9 mouse cellular contexts compared by ENCODE assay signal in genomic region chr3:130103486-130103885, GRCm38 (mm10). TPM values are rescaled to one million over a fixed set of nuclear protein-coding genes. Genes with fewer than 3 reads are reported as not detected.
DNase-seq lines count a peak whose midpoint lies in the region; ATAC-seq and TF ChIP-seq lines count a peak whose summit lies in the region.
"Had no signal": no experiment of that assay in that cellular context is flagged by ENCODE, and none has a peak within 500 bp of the region (broad histone marks: within the 10 kb centered on the region; RNA-seq: fewer than 3 reads in every experiment).

No protein-coding gene starts in this region.

- H3K27ac ChIP-seq in lung, embryonic 14.5 days (ENCODE audit: low read depth), result no peak overlapping the region
- H3K27ac ChIP-seq: macrophage had no signal

- no peak overlapping the region for H3K4me3 ChIP-seq in lung, embryonic 14.5 days (ENCODE audit: low read depth, low read length)

- no peak overlapping the region for H3K4me2 ChIP-seq in lung, embryonic 14.5 days

- H3K36me3 ChIP-seq in lung, embryonic 14.5 days (ENCODE audit: insufficient read depth), result no peaks in the 10 kb centered on the region

- ATAC-seq in frontal cortex, adult (ENCODE audit: low TSS enrichment), result peak; percentile 16; the same call in 1 of the 2 replicates
- no peak for ATAC-seq in lung, embryonic 14.5 days (ENCODE audit: insufficient read depth)
- peak; percentile 87 for ATAC-seq in common myeloid progenitor, adult 5-6 weeks (replicated peaks; ENCODE audit: low read depth, poor library complexity, severe bottlenecking)
- no peak for ATAC-seq in monocyte, adult 5-6 weeks (replicated peaks; ENCODE audit: insufficient number of reproducible peaks, low FRiP score, low TSS enrichment, poor library complexity, severe bottlenecking)

- DNase-seq in frontal cortex, postnatal 10 days (ENCODE audit: low spot score in 2 of 2), result no peak
- peak; percentile 44 for DNase-seq in lung, embryonic 14.5 days
- no peak for DNase-seq in lung, postnatal 4 days
- peak; percentile 8 for DNase-seq in naive thymus-derived CD4-positive, alpha-beta T cell, adult 2 months (ENCODE audit: low read depth)
- no peak for DNase-seq in left cerebral cortex, adult 11 months (ENCODE audit: low spot score)

- 0 out of 2 replicates have a peak, but pooled peaks cover 6% of the 10 kb centered on the region for H3K4me1 ChIP-seq in lung, embryonic 14.5 days (ENCODE audit: insufficient read depth)

- no peaks in the 10 kb centered on the region for H3K9me3 ChIP-seq in lung, embryonic 14.5 days (ENCODE audit: low read depth, low read length)

- no peak overlapping the region for H3K9ac ChIP-seq in lung, embryonic 14.5 days

- H3K27me3 ChIP-seq in lung, embryonic 14.5 days (ENCODE audit: insufficient read depth, low read length), result no peaks in the 10 kb centered on the region

- TF ChIP-seq CTCF in lung, embryonic 14.5 days (IDR thresholded peaks at IDR 0.05; ENCODE audit: low read depth), result peak; percentile 62

- 70% methylated on average over 8 of the region's 8 CpGs for WGBS in lung, embryonic 14.5 days

RNA-seq across cellular contexts. Expression of gene Col25a1, which starts 27.8 kb away (rescaled TPM):
- polyA plus RNA-seq in lung, embryonic 14.5 days (2014; fragmentation: Nextera tagmentation; extraction: Ambion mirVana), result 15.8 and 17.0 TPM in 2 replicates
- not detected in 2 replicates for total RNA-seq in common myeloid progenitor, adult 5-6 weeks (2017)
- total RNA-seq in monocyte, adult 5-6 weeks (2017), result not detected in 3 replicates
- polyA plus RNA-seq: macrophage had no signal

RNA-seq across cellular contexts. Expression of gene Sec24b, which starts 42.1 kb away (rescaled TPM):
- 38.6 and 46.3 TPM in 2 replicates for polyA plus RNA-seq in lung, embryonic 14.5 days (2014; fragmentation: Nextera tagmentation; extraction: Ambion mirVana)
- total RNA-seq in common myeloid progenitor, adult 5-6 weeks (2017), result 20.2 and 48.5 TPM in 2 replicates
- total RNA-seq in monocyte, adult 5-6 weeks (2017), result 39.3 to 79.4 TPM (median 62.5 TPM) in 3 replicates

Comparison
In these comparisons a context has a peak if more than half of its experiments do, and no peak if none do; other contexts are left out.
1. DNase-seq: peak in lung, embryonic 14.5 days (single experiment) and naive thymus-derived CD4-positive, alpha-beta T cell, adult 2 months (single experiment); none in frontal cortex, postnatal 10 days (0 of 2), lung, postnatal 4 days (0 of 2) and left cerebral cortex, adult 11 months (single experiment).
2. ATAC-seq: peak in frontal cortex, adult (single experiment) and common myeloid progenitor, adult 5-6 weeks (single experiment); none in lung, embryonic 14.5 days (single experiment) and monocyte, adult 5-6 weeks (single experiment).